Mouse (Mus musculus): ENCODE results near the gene Dcaf1.
A peak's percentile ranks its signal among the peaks of the same experiment; 100 is the strongest.

DNA sequence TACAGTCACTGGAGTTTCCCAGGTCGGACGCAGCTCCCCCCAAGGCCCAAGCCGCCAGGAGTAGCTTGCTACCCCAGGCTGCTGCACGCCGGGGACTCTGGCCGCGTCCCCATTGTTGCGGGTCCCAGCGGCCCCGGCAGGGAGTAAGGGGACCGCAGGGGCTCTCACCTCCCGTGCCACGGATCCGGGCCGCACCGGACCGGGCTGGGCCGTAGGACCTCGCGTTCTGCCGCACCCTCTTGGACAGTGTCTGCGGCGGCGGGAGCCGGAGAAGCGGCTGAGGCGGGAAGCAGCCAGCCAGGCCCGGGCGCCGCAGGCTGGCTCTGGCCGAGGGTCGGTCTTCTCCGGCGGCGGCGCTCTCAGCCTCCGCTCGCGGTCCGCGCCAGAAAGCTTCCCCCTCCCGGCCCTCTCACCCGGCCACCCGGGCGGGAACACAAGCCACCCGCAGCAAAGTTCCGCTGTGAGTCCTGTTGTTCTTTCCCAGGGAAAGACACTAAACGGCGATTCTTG is 32.8 kb upstream of the Dcaf1 start, which contains the start of gene Rad54l2:
- TF ChIP-seq POLR2A (IDR thresholded peaks at IDR 0.05; ENCODE audit: low read depth, low read length) (peak; percentile 59), CTCF (IDR thresholded peaks at IDR 0.05; ENCODE audit: borderline replicate concordance, insufficient read depth, low read length) (no peak)
